Mouse (Mus musculus): ENCODE measurements around the gene Snx13.

Snx13 gene

GRCm38 (mm10) chr12:35027533-35027932, 19.5 kb upstream of the Snx13 start:
- TF ChIP-seq GATA4 (IDR thresholded peaks at IDR 0.05; ENCODE audit: insufficient replicate concordance, low read length), result no peak

- no peak for TF ChIP-seq GATA4 (IDR thresholded peaks at IDR 0.05; ENCODE audit: insufficient replicate concordance, low read length)
Observed at GRCm38 (mm10) chr12:35038668-35039570, 8.1 kb upstream of the Snx13 start.

GRCm38 (mm10) chr12:35039571-35039936, 7.4 kb upstream of the Snx13 start:
- TF ChIP-seq GATA4 (IDR thresholded peaks at IDR 0.05; ENCODE audit: insufficient replicate concordance, low read length), result no peak

GRCm38 (mm10) chr12:35041964-35042363, 5.0 kb upstream of the Snx13 start:
- TF ChIP-seq GATA4 (IDR thresholded peaks at IDR 0.05; ENCODE audit: insufficient replicate concordance, low read length), result no peak

- TF ChIP-seq GATA4 (IDR thresholded peaks at IDR 0.05; ENCODE audit: insufficient replicate concordance, low read length), result no peak
Observed at GRCm38 (mm10) chr12:35046310-35046998, 532 bp upstream of the Snx13 start.

- TF ChIP-seq GATA4 (IDR thresholded peaks at IDR 0.05; ENCODE audit: insufficient replicate concordance, low read length), result peak; percentile 54; the same call in 1 of the 2 replicates
Observed at GRCm38 (mm10) chr12:35047320-35048225, 587 bp downstream of the Snx13 start.

GRCm38 (mm10) chr12:35048891-35049290, 1.9 kb downstream of the Snx13 start:
- no peak; the same call in 1 of the 2 replicates for TF ChIP-seq GATA4 (IDR thresholded peaks at IDR 0.05; ENCODE audit: insufficient replicate concordance, low read length)

GRCm38 (mm10) chr12:35050501-35050900, 3.5 kb downstream of the Snx13 start:
- TF ChIP-seq GATA4 (IDR thresholded peaks at IDR 0.05; ENCODE audit: insufficient replicate concordance, low read length), result peak; percentile 57; the same call in 1 of the 2 replicates

- no peak for TF ChIP-seq GATA4 (IDR thresholded peaks at IDR 0.05; ENCODE audit: insufficient replicate concordance, low read length)
Observed at GRCm38 (mm10) chr12:35050964-35051758, 4.2 kb downstream of the Snx13 start.

- TF ChIP-seq GATA4 (IDR thresholded peaks at IDR 0.05; ENCODE audit: insufficient replicate concordance, low read length), result peak; percentile 50; the same call in 1 of the 2 replicates
Observed at GRCm38 (mm10) chr12:35054420-35054819, 7.4 kb downstream of the Snx13 start.

- TF ChIP-seq GATA4 (IDR thresholded peaks at IDR 0.05; ENCODE audit: insufficient replicate concordance, low read length), result no peak
Observed at GRCm38 (mm10) chr12:35055114-35056095, 8.4 kb downstream of the Snx13 start.

GRCm38 (mm10) chr12:35063697-35064468, 16.9 kb downstream of the Snx13 start:
- TF ChIP-seq GATA4 (IDR thresholded peaks at IDR 0.05; ENCODE audit: insufficient replicate concordance, low read length), result no peak
